ENCODE assay signal across 29 mouse cellular contexts in the genomic region with DNA sequence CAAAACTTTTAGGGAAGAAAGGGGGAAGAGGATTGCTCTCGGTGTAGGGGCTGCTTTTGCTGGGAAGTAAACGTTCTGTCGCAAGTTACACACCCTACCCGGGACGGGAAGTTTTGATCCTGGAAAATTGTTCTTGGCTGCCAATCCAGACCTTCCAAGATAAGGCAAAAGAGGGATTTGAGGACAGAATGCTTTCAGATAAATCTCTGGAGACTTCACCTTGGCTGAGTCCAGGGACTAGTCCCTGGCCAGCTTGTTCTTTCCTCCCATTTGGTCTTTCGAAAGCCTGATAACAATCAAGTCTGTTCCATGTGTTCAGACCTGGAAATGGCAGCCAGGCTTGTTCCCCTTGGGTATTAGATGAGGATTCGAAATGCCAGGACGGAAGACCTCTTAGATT.
A peak's percentile ranks its signal among the peaks of the same experiment; 100 is the strongest.
DNase-seq lines count a peak whose midpoint lies in the region; ATAC-seq lines count a peak whose summit lies in the region.
"Had no signal": no experiment of that assay in that cellular context is flagged by ENCODE, and none has a peak within 500 bp of the region (broad histone marks: within the 10 kb centered on the region; RNA-seq: fewer than 3 reads in every experiment).

No protein-coding gene starts in this region.

- H3K9me3 ChIP-seq in heart, embryonic 12.5 days (replicated peaks) = no peaks in the 10 kb centered on the region
- H3K9me3 ChIP-seq: embryonic facial prominence, embryonic 10.5 days; embryonic facial prominence, embryonic 15.5 days; forebrain, embryonic 13.5 days; heart, embryonic 15.5 days; kidney, embryonic 15.5 days; limb, embryonic 12.5 days; neural tube, embryonic 15.5 days; stomach, embryonic 15.5 days had no signal

- H3K27me3 ChIP-seq in heart, embryonic 12.5 days (replicated peaks) = no peaks in the 10 kb centered on the region
- H3K27me3 ChIP-seq: embryonic facial prominence, embryonic 15.5 days; forebrain, embryonic 13.5 days; heart, embryonic 15.5 days; kidney, embryonic 15.5 days; limb, embryonic 12.5 days; neural tube, embryonic 15.5 days; stomach, embryonic 15.5 days had no signal

- H3K9ac ChIP-seq in heart, embryonic 12.5 days = no peak overlapping the region
- H3K9ac ChIP-seq: embryonic facial prominence, embryonic 15.5 days; forebrain, embryonic 13.5 days; heart, embryonic 15.5 days; kidney, embryonic 15.5 days; limb, embryonic 12.5 days; neural tube, embryonic 15.5 days; stomach, embryonic 15.5 days had no signal

- peak; percentile 19 for DNase-seq in gastrocnemius, adult 18-20 months (ENCODE audit: low spot score)
- no peak for DNase-seq in gastrocnemius, adult 8-10 months (ENCODE audit: low spot score in 2 of 2)
- DNase-seq in heart, adult 8-10 months (ENCODE audit: low spot score) = peak; percentile 61
- DNase-seq in testis, postnatal 14 days (ENCODE audit: low spot score) = peak; percentile 41
- no peak for DNase-seq in testis, postnatal 10 days (ENCODE audit: low spot score)
- DNase-seq in liver = no peak
- DNase-seq: cerebellum, adult 8-10 months; cerebellum, postnatal 25 days; gastrocnemius, postnatal 36 days; kidney, adult 18-20 months; kidney, postnatal 25 days; midbrain, embryonic 14.5 days; retina, postnatal 1 day; right cerebral cortex, postnatal 14 days; thymus, adult 18-20 months; thymus, postnatal 25 days had no signal

- H3K4me3 ChIP-seq in heart, embryonic 12.5 days = no peak overlapping the region
- H3K4me3 ChIP-seq: embryonic facial prominence, embryonic 10.5 days; embryonic facial prominence, embryonic 15.5 days; forebrain, embryonic 13.5 days; heart, embryonic 15.5 days; kidney, embryonic 15.5 days; left cerebral cortex, adult 2 months; limb, embryonic 12.5 days; neural tube, embryonic 15.5 days; stomach, embryonic 15.5 days had no signal

- no peak overlapping the region for H3K27ac ChIP-seq in heart, embryonic 12.5 days (ENCODE audit: poor library complexity, severe bottlenecking)
- H3K27ac ChIP-seq: embryonic facial prominence, embryonic 10.5 days; embryonic facial prominence, embryonic 15.5 days; forebrain, embryonic 13.5 days; heart, embryonic 15.5 days; kidney, embryonic 15.5 days; left cerebral cortex, adult 2 months; limb, embryonic 12.5 days; neural tube, embryonic 15.5 days; stomach, embryonic 15.5 days had no signal

- H3K4me1 ChIP-seq in heart, embryonic 12.5 days (replicated peaks) = no peaks in the 10 kb centered on the region
- H3K4me1 ChIP-seq: embryonic facial prominence, embryonic 10.5 days; embryonic facial prominence, embryonic 15.5 days; forebrain, embryonic 13.5 days; limb, embryonic 12.5 days; neural tube, embryonic 15.5 days; stomach, embryonic 15.5 days had no signal

- H3K4me2 ChIP-seq in heart, embryonic 12.5 days = no peak overlapping the region
- H3K4me2 ChIP-seq: embryonic facial prominence, embryonic 15.5 days; forebrain, embryonic 13.5 days; heart, embryonic 15.5 days; kidney, embryonic 15.5 days; limb, embryonic 12.5 days; liver, embryonic 11.5 days; neural tube, embryonic 15.5 days; stomach, embryonic 15.5 days had no signal

- 72% methylated on average over 8 of the region's 8 CpGs for WGBS in heart, embryonic 12.5 days

- no peaks in the 10 kb centered on the region for H3K36me3 ChIP-seq in heart, embryonic 12.5 days
- H3K36me3 ChIP-seq: embryonic facial prominence, embryonic 10.5 days; embryonic facial prominence, embryonic 15.5 days; heart, embryonic 15.5 days; kidney, embryonic 15.5 days; limb, embryonic 12.5 days; neural tube, embryonic 15.5 days; stomach, embryonic 15.5 days had no signal

- ATAC-seq in heart, embryonic 12.5 days (ENCODE audit: insufficient number of reproducible peaks, low FRiP score) = no peak
- ATAC-seq: CD4-positive, CD25-positive, alpha-beta regulatory T cell, adult 4 months; forebrain, embryonic 13.5 days; hindbrain, embryonic 16.5 days had no signal

Comparison
In these comparisons a context has a peak if more than half of its experiments do, and no peak if none do; other contexts are left out.
1. DNase-seq: peak in gastrocnemius, adult 18-20 months (single experiment), heart, adult 8-10 months (single experiment) and testis, postnatal 14 days (single experiment); none in gastrocnemius, adult 8-10 months (0 of 2), testis, postnatal 10 days (single experiment) and liver (single experiment).